Mouse (Mus musculus) fat pad, adult 2 months (tissue): Measurements from ENCODE around the gene Ppa1.
"Not testable (repeated sequence)": the region's sequence is repeated elsewhere in the genome, so short reads cannot be mapped to it uniquely, and the experiment has no call there.

Source experiments
- DNase-seq: peaks from one replicate; pipeline ENCODE4 v3.0.0-alpha.2; 2011; ENCODE audit warnings: low read depth, low spot score; ENCODE audit errors: extremely low read depth

The Ppa1 gene

GRCm38 (mm10) chr10:61647790-61648736 lies at the start of gene Ppa1:
TSS of gene Ppa1 (plus strand) at chr10:61648552.
- DNase-seq, result no peak

- DNase-seq, result no peak
Measured at GRCm38 (mm10) chr10:61599556-61600114, 48.7 kb upstream of the Ppa1 start.

- no peak for DNase-seq
Measured at GRCm38 (mm10) chr10:61602283-61603033, 45.9 kb upstream of the Ppa1 start.

GRCm38 (mm10) chr10:61604376-61605065 lies 43.8 kb upstream of the Ppa1 start:
- DNase-seq, result no peak

- not testable (repeated sequence) for DNase-seq
Measured at GRCm38 (mm10) chr10:61605381-61605780, 43.0 kb upstream of the Ppa1 start.

GRCm38 (mm10) chr10:61605851-61606250 lies 42.5 kb upstream of the Ppa1 start:
- no peak for DNase-seq

- no peak for DNase-seq
Measured at GRCm38 (mm10) chr10:61608233-61608632, 40.1 kb upstream of the Ppa1 start.

- DNase-seq, result no peak
Measured at GRCm38 (mm10) chr10:61610650-61611235, 37.6 kb upstream of the Ppa1 start.

GRCm38 (mm10) chr10:61614311-61614710 lies 34.0 kb upstream of the Ppa1 start:
- no peak for DNase-seq

GRCm38 (mm10) chr10:61618528-61618927 lies 29.8 kb upstream of the Ppa1 start:
- DNase-seq, result no peak

GRCm38 (mm10) chr10:61621681-61622080 lies 26.7 kb upstream of the Ppa1 start:
- no peak for DNase-seq

- DNase-seq, result not testable (repeated sequence)
Measured at GRCm38 (mm10) chr10:61623874-61624273, 24.5 kb upstream of the Ppa1 start.

- no peak for DNase-seq
Measured at GRCm38 (mm10) chr10:61624771-61625170, 23.6 kb upstream of the Ppa1 start.

- DNase-seq, result no peak
Measured at GRCm38 (mm10) chr10:61625381-61626257, 22.7 kb upstream of the Ppa1 start.

GRCm38 (mm10) chr10:61626551-61626950 lies 21.8 kb upstream of the Ppa1 start:
- DNase-seq, result no peak

- DNase-seq, result no peak
Measured at GRCm38 (mm10) chr10:61627195-61627937, 21.0 kb upstream of the Ppa1 start.

GRCm38 (mm10) chr10:61627938-61628250 lies 20.5 kb upstream of the Ppa1 start:
- DNase-seq, result no peak

- DNase-seq, result no peak
Measured at GRCm38 (mm10) chr10:61632445-61632844, 15.9 kb upstream of the Ppa1 start.

- DNase-seq, result no peak
Measured at GRCm38 (mm10) chr10:61637055-61637454, 11.3 kb upstream of the Ppa1 start.
